ENCODE assay signal across 8 mouse cellular contexts in the genomic region with DNA sequence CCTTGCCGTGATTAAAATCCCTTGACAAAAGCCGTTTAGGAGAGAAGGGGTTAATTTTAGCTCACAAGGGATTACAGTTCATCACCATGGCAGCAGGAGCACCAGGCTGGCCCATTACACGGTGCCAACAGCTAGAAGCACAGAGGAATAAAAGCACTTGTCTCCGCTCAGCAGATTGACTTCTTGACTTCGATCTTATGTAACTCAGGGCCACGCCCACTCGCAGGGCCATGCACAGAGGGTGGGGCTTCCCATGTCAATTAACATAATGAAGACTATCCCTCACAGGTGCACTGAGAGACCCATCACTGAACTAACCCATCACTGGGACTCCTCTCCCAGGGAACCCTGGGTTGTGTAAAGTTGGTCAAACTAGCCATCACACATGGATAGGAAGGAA. TPM values are rescaled to one million over a fixed set of nuclear protein-coding genes. Genes with fewer than 3 reads are reported as not detected.
DNase-seq lines count a peak whose midpoint lies in the region; ATAC-seq and TF ChIP-seq lines count a peak whose summit lies in the region.

No protein-coding gene starts in this region.

- no peak for ATAC-seq in CD4-positive, CD25-positive, alpha-beta regulatory T cell, adult 4 months
- no peak for ATAC-seq in lung, postnatal 0 days

- H3K9me3 ChIP-seq in lung, postnatal 0 days (ENCODE audit: low read length) = no peaks in the 10 kb centered on the region

- peak; percentile 32 for DNase-seq in CD4-positive, CD25-positive, alpha-beta regulatory T cell, adult 2 months (ENCODE audit: low read depth, low spot score)
- DNase-seq in lung, adult 18-20 months = peak; percentile 34 to 51
- no peak for DNase-seq in lung, postnatal 0 days (ENCODE audit: low spot score)
- DNase-seq in lung, postnatal 14 days = peak; percentile 13
- DNase-seq in splenic B cell, adult 2 months (ENCODE audit: low read depth, low spot score) = peak; percentile 23
- no peak for DNase-seq in spleen, postnatal 4 days (ENCODE audit: low spot score in 2 of 2)
- no peak for DNase-seq in spleen, adult 12 weeks (ENCODE audit: low spot score)

- 31% methylated on average over 7 of the region's 7 CpGs for WGBS in lung, postnatal 0 days

- TF ChIP-seq EP300 in lung, postnatal 0 days (IDR thresholded peaks at IDR 0.05) = no peak

- no peak overlapping the region for H3K9ac ChIP-seq in lung, postnatal 0 days (replicated peaks; ENCODE audit: low read depth)

- H3K27me3 ChIP-seq in lung, postnatal 0 days (replicated peaks; ENCODE audit: insufficient read depth, low read length) = no peaks in the 10 kb centered on the region
- H3K27me3 ChIP-seq in splenic B cell, adult 2 months (ENCODE audit: control insufficient read depth, insufficient read depth, low read length, poor library complexity, severe bottlenecking) = no peaks in the 10 kb centered on the region

- no peak overlapping the region for H3K4me2 ChIP-seq in lung, postnatal 0 days (replicated peaks; ENCODE audit: low read depth, low read length)

- H3K36me3 ChIP-seq in lung, postnatal 0 days (ENCODE audit: insufficient read depth, low read length) = no peaks in the 10 kb centered on the region
- H3K36me3 ChIP-seq in splenic B cell, adult 2 months (ENCODE audit: control insufficient read depth, insufficient read depth, low read length, poor library complexity, severe bottlenecking) = no peaks in the 10 kb centered on the region; the same call in 1 of the 2 replicates

- TF ChIP-seq CTCF in lung, postnatal 0 days (IDR thresholded peaks at IDR 0.05) = no peak

- no peaks in the 10 kb centered on the region; the same call in 1 of the 2 replicates for H3K4me1 ChIP-seq in lung, postnatal 0 days (ENCODE audit: insufficient read depth, low read depth, low read length)

- no peak overlapping the region for H3K27ac ChIP-seq in lung, postnatal 0 days (ENCODE audit: low read length)

- no peak overlapping the region for H3K4me3 ChIP-seq in lung, postnatal 0 days (ENCODE audit: low read depth, low read length)

RNA-seq across cellular contexts. Expression of a gene that starts 7.9 kb away (rescaled TPM):
- polyA plus RNA-seq in CD4-positive, CD25-positive, alpha-beta regulatory T cell, adult 4 months (2017; shearing (Covaris generic)) = 10 to 100 TPM; 11.7 to 12.2 TPM
- polyA plus RNA-seq in lung, postnatal 0 days (2015; fragmentation: Nextera tagmentation; extraction: Ambion mirVana) = 16.1 and 18.1 TPM in 2 replicates

RNA-seq across cellular contexts. Expression of a gene that starts 8.6 kb away (rescaled TPM):
- polyA plus RNA-seq in CD4-positive, CD25-positive, alpha-beta regulatory T cell, adult 4 months (2017; shearing (Covaris generic)) = not detected
- 0.87 and 0.99 TPM in 2 replicates for polyA plus RNA-seq in lung, postnatal 0 days (2015; fragmentation: Nextera tagmentation; extraction: Ambion mirVana)

Comparison
In these comparisons a context has a peak if more than half of its experiments do, and no peak if none do; other contexts are left out.
1. DNase-seq: peak in CD4-positive, CD25-positive, alpha-beta regulatory T cell, adult 2 months (single experiment), lung, adult 18-20 months (2 of 2), lung, postnatal 14 days (single experiment) and splenic B cell, adult 2 months (single experiment); none in lung, postnatal 0 days (single experiment), spleen, postnatal 4 days (0 of 2) and spleen, adult 12 weeks (single experiment).